Mouse (Mus musculus): ENCODE measurements around the gene Hesx1. TPM values are rescaled to one million over a fixed set of nuclear protein-coding genes. Genes with fewer than 3 reads are reported as not detected.
A peak's percentile ranks its signal among the peaks of the same experiment; 100 is the strongest.

Hesx1 gene
- polyA plus RNA-seq, 1 experiment from 2014 or later, result 0.29 TPM

- H3K9ac ChIP-seq (ENCODE audit: low read length), result no peak overlapping the region
- no peaks in the 10 kb centered on the region for H3K27me3 ChIP-seq (ENCODE audit: control insufficient read depth, insufficient read depth, low read length)
- no peak overlapping the region for H3K4me3 ChIP-seq (ENCODE audit: low read length)
- 0 out of 2 replicates have a peak, but pooled peaks cover 2% of the 10 kb centered on the region for H3K9me3 ChIP-seq (replicated peaks; ENCODE audit: control insufficient read depth, low read length)
- no peak for ATAC-seq (replicated peaks; ENCODE audit: extremely low read depth, insufficient read depth, low FRiP score)
- 60% methylated on average over 4 of the region's 4 CpGs for WGBS
- no peaks in the 10 kb centered on the region for H3K4me1 ChIP-seq (ENCODE audit: control insufficient read depth, insufficient read depth, low read length)
- H3K4me2 ChIP-seq (ENCODE audit: low read depth, low read length), result no peak overlapping the region
- no peak overlapping the region for H3K27ac ChIP-seq (ENCODE audit: low read length)
- no peaks in the 10 kb centered on the region for H3K36me3 ChIP-seq (ENCODE audit: control insufficient read depth, insufficient read depth)
Observed at GRCm38 (mm10) chr14:27024664-27025063, 30.4 kb downstream of the Hesx1 start.

- Histone ChIP-seq H3K9ac (ENCODE audit: low read length) (no peak overlapping the region), H3K27ac (ENCODE audit: low read length) (no peak overlapping the region), H3K27me3 (ENCODE audit: control insufficient read depth, insufficient read depth, low read length) (no peaks in the 10 kb centered on the region), H3K9me3 (replicated peaks; ENCODE audit: control insufficient read depth, low read length) (no peaks in the 10 kb centered on the region), H3K4me1 (ENCODE audit: control insufficient read depth, insufficient read depth, low read length) (no peaks in the 10 kb centered on the region), H3K36me3 (ENCODE audit: control insufficient read depth, insufficient read depth) (no peaks in the 10 kb centered on the region), H3K4me2 (ENCODE audit: low read depth, low read length) (peak overlapping the region; percentile 40; the same call in 1 of the 2 replicates), H3K4me3 (ENCODE audit: low read length) (no peak overlapping the region)
- 3% methylated on average over 15 of the region's 15 CpGs for WGBS
- ATAC-seq (replicated peaks; ENCODE audit: extremely low read depth, insufficient read depth, low FRiP score), result no peak
Observed at GRCm38 (mm10) chr14:27029771-27030173, 35.6 kb downstream of the Hesx1 start.

- WGBS, result 19% methylated on average over 4 of the region's 4 CpGs
- Histone ChIP-seq H3K9me3 (replicated peaks; ENCODE audit: control insufficient read depth, low read length) (no peaks in the 10 kb centered on the region), H3K4me2 (ENCODE audit: low read depth, low read length) (no peak overlapping the region), H3K4me3 (ENCODE audit: low read length) (no peak overlapping the region), H3K27me3 (ENCODE audit: control insufficient read depth, insufficient read depth, low read length) (no peaks in the 10 kb centered on the region), H3K27ac (ENCODE audit: low read length) (no peak overlapping the region), H3K4me1 (ENCODE audit: control insufficient read depth, insufficient read depth, low read length) (no peaks in the 10 kb centered on the region), H3K9ac (ENCODE audit: low read length) (no peak overlapping the region), H3K36me3 (ENCODE audit: control insufficient read depth, insufficient read depth) (no peaks in the 10 kb centered on the region)
- ATAC-seq (replicated peaks; ENCODE audit: extremely low read depth, insufficient read depth, low FRiP score), result no peak
Observed at GRCm38 (mm10) chr14:27031142-27031541, 36.9 kb downstream of the Hesx1 start.

- ATAC-seq (replicated peaks; ENCODE audit: extremely low read depth, insufficient read depth, low FRiP score), result no peak
- 74% methylated on average over 1 of the region's 1 CpGs for WGBS
Observed at GRCm38 (mm10) chr14:27037513-27037912, 43.3 kb downstream of the Hesx1 start.

GRCm38 (mm10) chr14:27038783-27039182 is 44.6 kb downstream of the Hesx1 start, which contains the start of gene Il17rd:
Gene Il17rd, plus strand, starts transcription at chr14:27038941.
- peak; percentile 93 for ATAC-seq (replicated peaks; ENCODE audit: extremely low read depth, insufficient read depth, low FRiP score)
- H3K9ac ChIP-seq (ENCODE audit: low read length), result peak within 1 kb of the TSS; percentile 81
- H3K27me3 ChIP-seq (ENCODE audit: control insufficient read depth, insufficient read depth, low read length), result no peaks in the 10 kb centered on the region
- no peaks in the 10 kb centered on the region for H3K9me3 ChIP-seq (replicated peaks; ENCODE audit: control insufficient read depth, low read length)
- H3K36me3 ChIP-seq (ENCODE audit: control insufficient read depth, insufficient read depth), result no peaks in the 10 kb centered on the region
- H3K4me1 ChIP-seq (ENCODE audit: control insufficient read depth, insufficient read depth, low read length), result peaks cover 19% of the 10 kb centered on the region
- H3K4me3 ChIP-seq (ENCODE audit: low read length), result peak within 1 kb of the TSS; percentile 71
- under 1% methylated on average over 29 of the region's 29 CpGs for WGBS
- H3K27ac ChIP-seq (ENCODE audit: low read length), result peak within 1 kb of the TSS; percentile 5; the same call in 1 of the 2 replicates
- peak within 1 kb of the TSS; percentile 97 for H3K4me2 ChIP-seq (ENCODE audit: low read depth, low read length)

More at GRCm38 (mm10) chr14:27037513-27037912, 43.3 kb downstream of the Hesx1 start:
- Histone ChIP-seq H3K36me3 (ENCODE audit: control insufficient read depth, insufficient read depth) (no peaks in the 10 kb centered on the region), H3K4me2 (ENCODE audit: low read depth, low read length) (no peak overlapping the region), H3K4me1 (ENCODE audit: control insufficient read depth, insufficient read depth, low read length) (peaks cover 9% of the 10 kb centered on the region), H3K9me3 (replicated peaks; ENCODE audit: control insufficient read depth, low read length) (no peaks in the 10 kb centered on the region), H3K27me3 (ENCODE audit: control insufficient read depth, insufficient read depth, low read length) (no peaks in the 10 kb centered on the region), H3K27ac (ENCODE audit: low read length) (no peak overlapping the region), H3K4me3 (ENCODE audit: low read length) (no peak overlapping the region), H3K9ac (ENCODE audit: low read length) (no peak overlapping the region)

- ATAC-seq (replicated peaks; ENCODE audit: extremely low read depth, insufficient read depth, low FRiP score), result peak; percentile 23; the same call in 1 of the 2 replicates
- Histone ChIP-seq H3K36me3 (ENCODE audit: control insufficient read depth, insufficient read depth) (no peaks in the 10 kb centered on the region), H3K4me1 (ENCODE audit: control insufficient read depth, insufficient read depth, low read length) (peaks cover 27% of the 10 kb centered on the region), H3K4me2 (ENCODE audit: low read depth, low read length) (peak overlapping the region; percentile 97), H3K4me3 (ENCODE audit: low read length) (peak overlapping the region; percentile 71), H3K9me3 (replicated peaks; ENCODE audit: control insufficient read depth, low read length) (no peaks in the 10 kb centered on the region), H3K9ac (ENCODE audit: low read length) (peak overlapping the region; percentile 81), H3K27me3 (ENCODE audit: control insufficient read depth, insufficient read depth, low read length) (no peaks in the 10 kb centered on the region), H3K27ac (ENCODE audit: low read length) (no peak overlapping the region; the same call in 1 of the 2 replicates)
- WGBS, result 2% methylated on average over 59 of the region's 59 CpGs
Observed at GRCm38 (mm10) chr14:27039281-27040248, 45.3 kb downstream of the Hesx1 start.

GRCm38 (mm10) chr14:27040451-27040850 is 46.2 kb downstream of the Hesx1 start:
- H3K4me3 ChIP-seq (ENCODE audit: low read length), result peak overlapping the region; percentile 71
- 35% methylated on average over 12 of the region's 12 CpGs for WGBS
- H3K9ac ChIP-seq (ENCODE audit: low read length), result no peak overlapping the region
- no peaks in the 10 kb centered on the region for H3K36me3 ChIP-seq (ENCODE audit: control insufficient read depth, insufficient read depth)
- no peak overlapping the region for H3K27ac ChIP-seq (ENCODE audit: low read length)
- ATAC-seq (replicated peaks; ENCODE audit: extremely low read depth, insufficient read depth, low FRiP score), result no peak
- no peaks in the 10 kb centered on the region for H3K27me3 ChIP-seq (ENCODE audit: control insufficient read depth, insufficient read depth, low read length)
- H3K4me1 ChIP-seq (ENCODE audit: control insufficient read depth, insufficient read depth, low read length), result peaks cover 35% of the 10 kb centered on the region
- no peaks in the 10 kb centered on the region for H3K9me3 ChIP-seq (replicated peaks; ENCODE audit: control insufficient read depth, low read length)
- peak overlapping the region; percentile 97 for H3K4me2 ChIP-seq (ENCODE audit: low read depth, low read length)

GRCm38 (mm10) chr14:27042280-27042983 is 48.2 kb downstream of the Hesx1 start:
- no peak for ATAC-seq (replicated peaks; ENCODE audit: extremely low read depth, insufficient read depth, low FRiP score)

More at GRCm38 (mm10) chr14:27042280-27042983, 48.2 kb downstream of the Hesx1 start:
- no peaks in the 10 kb centered on the region for H3K27me3 ChIP-seq (ENCODE audit: control insufficient read depth, insufficient read depth, low read length)
- H3K4me1 ChIP-seq (ENCODE audit: control insufficient read depth, insufficient read depth, low read length), result peaks cover 39% of the 10 kb centered on the region
- H3K4me2 ChIP-seq (ENCODE audit: low read depth, low read length), result no peak overlapping the region
- H3K9me3 ChIP-seq (replicated peaks; ENCODE audit: control insufficient read depth, low read length), result no peaks in the 10 kb centered on the region
- H3K27ac ChIP-seq (ENCODE audit: low read length), result no peak overlapping the region
- H3K36me3 ChIP-seq (ENCODE audit: control insufficient read depth, insufficient read depth), result no peaks in the 10 kb centered on the region
- no peak overlapping the region for H3K4me3 ChIP-seq (ENCODE audit: low read length)
- 56% methylated on average over 8 of the region's 8 CpGs for WGBS
- H3K9ac ChIP-seq (ENCODE audit: low read length), result no peak overlapping the region

All from heart, embryonic 16.5 days (tissue).